Mouse (Mus musculus): ENCODE results near the gene Hps4.

DNA sequence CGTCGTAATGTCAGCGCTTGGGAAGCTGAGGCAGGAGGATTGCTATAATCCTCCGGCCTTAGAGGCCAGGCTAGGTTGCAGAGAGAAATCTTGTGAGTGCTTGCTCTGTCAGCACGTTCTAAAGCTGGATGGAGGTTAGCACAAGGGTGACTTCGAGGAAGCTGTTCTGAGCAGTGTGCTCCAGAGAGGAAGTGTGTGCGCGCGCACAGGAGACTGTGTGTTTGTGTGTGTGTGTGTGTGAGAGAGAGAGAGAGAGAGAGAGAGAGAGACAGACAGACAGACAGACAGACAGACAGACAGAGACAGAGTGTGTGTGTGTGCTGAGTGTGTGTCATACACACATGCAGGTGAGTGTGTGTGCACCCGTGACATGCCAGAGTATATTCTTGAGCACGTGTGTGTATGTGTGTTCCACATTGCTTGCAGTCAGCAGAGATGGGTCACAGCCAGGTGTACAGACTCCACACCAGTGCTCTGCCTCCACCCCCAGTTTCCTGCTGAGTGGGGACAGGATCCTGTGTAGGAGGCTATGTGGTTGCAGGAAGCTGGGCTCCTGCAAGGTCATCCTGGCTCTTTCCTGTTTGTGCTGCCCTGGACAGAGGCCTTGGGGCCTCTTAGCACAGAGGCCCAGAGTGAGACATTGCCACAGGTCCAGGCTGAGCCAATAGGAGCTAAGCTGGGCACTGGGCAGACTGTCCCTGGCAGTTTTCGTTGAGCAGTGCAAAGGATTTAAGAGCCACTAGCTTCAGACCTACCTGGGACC, 44.5 kb upstream of the Hps4 start:
- TF ChIP-seq CHD2 (IDR thresholded peaks at IDR 0.05; ENCODE audit: low read depth, low read length) (no peak), MAFK (IDR thresholded peaks at IDR 0.05; ENCODE audit: insufficient read depth, low read depth, low read length) (no peak), HCFC1 (IDR thresholded peaks at IDR 0.05; ENCODE audit: borderline replicate concordance, insufficient read depth, low read length) (no peak), ZNF384 (IDR thresholded peaks at IDR 0.05; ENCODE audit: low read depth, low read length) (no peak), ZC3H11A (IDR thresholded peaks at IDR 0.05; ENCODE audit: borderline replicate concordance, low read depth, low read length) (no peak)

All from ES-E14 (cell line).